Mouse (Mus musculus) kidney, embryonic 16.5 days (tissue): ENCODE measurements at regions not wholly inside any gene's neighbourhood (a gene's known extent, or its start where the extent isn't known, plus 50 kb on each side); places are given as distances from the start of the nearest gene placed in this dataset.

Source experiments
- ATAC-seq: fragments of 200-750 bp; cut with Nextera tagmentation; 2 replicates; pipeline ENCODE4 v1.8.0; 2017; ENCODE audit warnings: moderate TSS enrichment; ENCODE audit not compliant: low FRiP score, low TSS enrichment
- H3K27ac ChIP-seq: fragments of 300-500 bp; sonication (generic); 2 replicates; pipeline ENCODE4 v1.5.1; 2014; ENCODE audit warnings: low read length
- H3K27me3 ChIP-seq: fragments of 300-500 bp; sonication (generic); 2 replicates; pipeline ENCODE4 v1.6.1; 2014; ENCODE audit warnings: low read length, control low read depth, mixed read lengths; ENCODE audit not compliant: insufficient read depth
- H3K36me3 ChIP-seq: fragments of 300-500 bp; sonication (generic); 2 replicates; pipeline ENCODE4 v1.6.1; 2014; ENCODE audit warnings: low read length, control low read depth, mixed read lengths; ENCODE audit not compliant: insufficient read depth
- H3K4me1 ChIP-seq: fragments of 300-500 bp; sonication (generic); 2 replicates; pipeline ENCODE4 v1.6.1; 2014; ENCODE audit warnings: low read length, control low read depth, mixed read lengths; ENCODE audit not compliant: insufficient read depth
- H3K4me2 ChIP-seq: fragments of 300-500 bp; sonication (generic); replicated peaks from 2 replicates; pipeline ENCODE4 v1.6.1; 2014; ENCODE audit warnings: low read depth, low read length
- H3K4me3 ChIP-seq: fragments of 300-500 bp; sonication (generic); 2 replicates; pipeline ENCODE4 v1.5.1; 2014; ENCODE audit warnings: mild to moderate bottlenecking, low read length
- H3K9ac ChIP-seq: fragments of 300-500 bp; sonication (generic); replicated peaks from 2 replicates; pipeline ENCODE4 v1.6.1; 2014; ENCODE audit warnings: low read length
- H3K9me3 ChIP-seq: fragments of 300-500 bp; sonication (generic); 2 replicates; pipeline ENCODE4 v1.6.1; 2016; ENCODE audit warnings: low read length, control low read depth
- WGBS: fragments of 180-500 bp; shearing (Covaris S2); extraction: QIAGEN DNeasy Blood & Tissue Kit; methylation state at CpG from one replicate; pipeline ENCODE4 v1.1.7; 2014; 5-methylcytosine and 5-hydroxymethylcytosine counted together

- no peaks in the 10 kb centered on the region for H3K9me3 ChIP-seq
- 77% methylated on average over 3 of the region's 3 CpGs for WGBS
- H3K4me3 ChIP-seq, result no peak overlapping the region
- no peaks in the 10 kb centered on the region for H3K27me3 ChIP-seq
- no peak overlapping the region for H3K4me2 ChIP-seq
- peaks cover 20% of the 10 kb centered on the region for H3K4me1 ChIP-seq
- H3K27ac ChIP-seq, result no peak overlapping the region
- H3K9ac ChIP-seq, result no peak overlapping the region
- no peaks in the 10 kb centered on the region for H3K36me3 ChIP-seq
- ATAC-seq, result no peak
Measured at GRCm38 (mm10) chr8:128204803-128205202, 153.6 kb upstream of the Nrp1 start.

GRCm38 (mm10) chr8:128207138-128207537 is 151.3 kb upstream of the Nrp1 start:
- H3K4me3 ChIP-seq, result no peak overlapping the region
- peak; percentile 85 for ATAC-seq
- no peak overlapping the region for H3K9ac ChIP-seq

GRCm38 (mm10) chr8:128210761-128211160 is 147.6 kb upstream of the Nrp1 start:
- H3K27me3 ChIP-seq, result no peaks in the 10 kb centered on the region
- H3K4me1 ChIP-seq, result peaks cover 5% of the 10 kb centered on the region; the same call in 1 of the 2 replicates
- WGBS, result 64% methylated on average over 5 of the region's 5 CpGs
- no peaks in the 10 kb centered on the region for H3K36me3 ChIP-seq
- H3K27ac ChIP-seq, result no peak overlapping the region
- H3K4me2 ChIP-seq, result no peak overlapping the region
- no peak overlapping the region for H3K4me3 ChIP-seq
- H3K9ac ChIP-seq, result no peak overlapping the region
- no peaks in the 10 kb centered on the region for H3K9me3 ChIP-seq
- ATAC-seq, result no peak

More at GRCm38 (mm10) chr8:128207138-128207537, 151.3 kb upstream of the Nrp1 start:
- Histone ChIP-seq H3K27ac (no peak overlapping the region), H3K4me2 (no peak overlapping the region), H3K36me3 (no peaks in the 10 kb centered on the region), H3K27me3 (no peaks in the 10 kb centered on the region), H3K4me1 (peaks cover 8% of the 10 kb centered on the region; the same call in 1 of the 2 replicates), H3K9me3 (no peaks in the 10 kb centered on the region)

- Histone ChIP-seq H3K4me1 (peaks cover 5% of the 10 kb centered on the region; the same call in 1 of the 2 replicates), H3K36me3 (no peaks in the 10 kb centered on the region), H3K9ac (no peak overlapping the region), H3K4me2 (no peak overlapping the region), H3K4me3 (no peak overlapping the region), H3K27me3 (no peaks in the 10 kb centered on the region), H3K9me3 (no peaks in the 10 kb centered on the region), H3K27ac (no peak overlapping the region)
- no peak for ATAC-seq
- 89% methylated on average over 3 of the region's 3 CpGs for WGBS
Measured at GRCm38 (mm10) chr8:128212223-128212622, 146.2 kb upstream of the Nrp1 start.

- H3K27ac ChIP-seq, result no peak overlapping the region
- H3K9ac ChIP-seq, result no peak overlapping the region
- H3K4me1 ChIP-seq, result peaks cover 5% of the 10 kb centered on the region; the same call in 1 of the 2 replicates
- H3K4me2 ChIP-seq, result no peak overlapping the region
- no peaks in the 10 kb centered on the region for H3K27me3 ChIP-seq
- WGBS, result 56% methylated on average over 2 of the region's 2 CpGs
- no peak for ATAC-seq
- no peaks in the 10 kb centered on the region for H3K36me3 ChIP-seq
- no peaks in the 10 kb centered on the region for H3K9me3 ChIP-seq
- no peak overlapping the region for H3K4me3 ChIP-seq
Measured at GRCm38 (mm10) chr8:128214256-128214655, 144.1 kb upstream of the Nrp1 start.

- Histone ChIP-seq H3K4me3 (no peak overlapping the region), H3K36me3 (no peaks in the 10 kb centered on the region), H3K4me2 (no peak overlapping the region), H3K9me3 (no peaks in the 10 kb centered on the region), H3K27me3 (no peaks in the 10 kb centered on the region), H3K9ac (no peak overlapping the region), H3K4me1 (0 out of 2 replicates have a peak, but pooled peaks cover 3% of the 10 kb centered on the region), H3K27ac (no peak overlapping the region)
- no peak for ATAC-seq
- WGBS, result 85% methylated on average over 2 of the region's 2 CpGs
Measured at GRCm38 (mm10) chr8:128218886-128219285, 139.5 kb upstream of the Nrp1 start.

GRCm38 (mm10) chr8:128219539-128219938 is 138.9 kb upstream of the Nrp1 start:
- H3K4me2 ChIP-seq, result no peak overlapping the region
- no peak overlapping the region for H3K4me3 ChIP-seq
- no peaks in the 10 kb centered on the region for H3K36me3 ChIP-seq
- H3K27ac ChIP-seq, result no peak overlapping the region
- 0 out of 2 replicates have a peak, but pooled peaks cover 3% of the 10 kb centered on the region for H3K4me1 ChIP-seq
- H3K27me3 ChIP-seq, result no peaks in the 10 kb centered on the region
- H3K9ac ChIP-seq, result no peak overlapping the region
- ATAC-seq, result no peak
- no peaks in the 10 kb centered on the region for H3K9me3 ChIP-seq

GRCm38 (mm10) chr8:128223092-128223491 is 135.3 kb upstream of the Nrp1 start:
- Histone ChIP-seq H3K9me3 (no peaks in the 10 kb centered on the region), H3K36me3 (no peaks in the 10 kb centered on the region), H3K27me3 (no peaks in the 10 kb centered on the region), H3K4me2 (no peak overlapping the region), H3K27ac (no peak overlapping the region), H3K4me3 (no peak overlapping the region), H3K9ac (no peak overlapping the region), H3K4me1 (0 out of 2 replicates have a peak, but pooled peaks cover 3% of the 10 kb centered on the region)
- 77% methylated on average over 1 of the region's 1 CpGs for WGBS
- no peak for ATAC-seq

- H3K4me1 ChIP-seq, result 0 out of 2 replicates have a peak, but pooled peaks cover 3% of the 10 kb centered on the region
- H3K4me3 ChIP-seq, result no peak overlapping the region
- no peaks in the 10 kb centered on the region for H3K27me3 ChIP-seq
- H3K27ac ChIP-seq, result no peak overlapping the region
- no peaks in the 10 kb centered on the region for H3K36me3 ChIP-seq
- H3K9me3 ChIP-seq, result no peaks in the 10 kb centered on the region
- H3K9ac ChIP-seq, result no peak overlapping the region
- ATAC-seq, result no peak
- H3K4me2 ChIP-seq, result no peak overlapping the region
Measured at GRCm38 (mm10) chr8:128223522-128223921, 134.9 kb upstream of the Nrp1 start.

GRCm38 (mm10) chr8:128225123-128225522 is 133.3 kb upstream of the Nrp1 start:
- WGBS, result 94% methylated on average over 2 of the region's 2 CpGs
- H3K9me3 ChIP-seq, result no peaks in the 10 kb centered on the region
- no peaks in the 10 kb centered on the region for H3K27me3 ChIP-seq
- no peak overlapping the region for H3K4me3 ChIP-seq
- 0 out of 2 replicates have a peak, but pooled peaks cover 3% of the 10 kb centered on the region for H3K4me1 ChIP-seq
- H3K9ac ChIP-seq, result no peak overlapping the region
- no peak overlapping the region for H3K27ac ChIP-seq
- ATAC-seq, result no peak
- no peak overlapping the region for H3K4me2 ChIP-seq
- no peaks in the 10 kb centered on the region for H3K36me3 ChIP-seq
